Mouse (Mus musculus): ENCODE results near the gene 6030458C11Rik. TPM values are rescaled to one million over a fixed set of nuclear protein-coding genes. Genes with fewer than 3 reads are reported as not detected.
A peak's percentile ranks its signal among the peaks of the same experiment; 100 is the strongest.

The 6030458C11Rik gene
- total and polyA plus RNA-seq, 2 experiments from 2014 or later: 21.9 to 22.1 TPM

DNA sequence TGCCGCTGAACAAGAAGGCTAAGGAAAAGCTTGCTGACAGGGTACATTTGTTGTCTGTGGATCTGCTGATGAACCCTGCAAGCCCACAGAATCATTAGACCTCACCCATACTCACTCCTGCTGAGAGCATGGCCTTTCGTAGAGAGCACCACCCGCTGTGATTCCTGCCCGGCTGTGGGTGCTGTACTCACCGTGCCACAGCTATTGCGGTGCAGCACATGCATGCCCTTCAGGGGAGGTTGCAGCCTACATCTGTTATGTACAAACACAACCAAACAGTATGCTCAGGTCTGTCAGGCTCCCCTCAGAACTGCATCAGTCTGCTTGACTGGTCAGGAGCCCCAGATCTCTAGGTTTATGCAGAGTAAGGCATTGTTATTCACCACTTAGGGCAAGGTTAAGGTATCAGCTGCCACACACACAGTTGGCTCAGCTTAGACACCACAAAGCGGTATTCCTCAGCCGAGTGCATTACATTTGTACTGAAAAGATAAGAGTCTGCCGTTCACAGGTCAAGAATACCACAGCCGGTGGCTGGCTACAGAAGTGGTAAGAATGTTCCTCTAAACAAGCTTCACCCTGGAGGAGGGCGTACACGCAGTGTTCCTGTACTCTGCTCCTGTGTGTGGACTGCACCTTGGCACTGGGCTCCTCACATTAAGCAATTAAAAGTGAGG is 33.5 kb upstream of the 6030458C11Rik start:
- DNase-seq (ENCODE audit: low spot score): no peak
- Histone ChIP-seq H3K27ac (ENCODE audit: low read depth, low read length) (no peak overlapping the region), H3K36me3 (ENCODE audit: insufficient read depth, low read length) (peaks cover 51% of the 10 kb centered on the region), H3K4me1 (ENCODE audit: insufficient read depth, low read length) (no peaks in the 10 kb centered on the region), H3K9ac (replicated peaks; ENCODE audit: low read length, poor library complexity, severe bottlenecking) (no peak overlapping the region), H3K4me2 (ENCODE audit: low read depth, low read length, poor library complexity, severe bottlenecking) (no peak overlapping the region), H3K4me3 (ENCODE audit: low read depth, low read length) (no peak overlapping the region), H3K9me3 (ENCODE audit: low read length) (no peaks in the 10 kb centered on the region), H3K27me3 (ENCODE audit: insufficient read depth, low read length) (no peaks in the 10 kb centered on the region)
- 93% methylated on average over 12 of the region's 12 CpGs for WGBS
- no peak for TF ChIP-seq CTCF (IDR thresholded peaks at IDR 0.05)
- ATAC-seq (ENCODE audit: low FRiP score): no peak

DNA sequence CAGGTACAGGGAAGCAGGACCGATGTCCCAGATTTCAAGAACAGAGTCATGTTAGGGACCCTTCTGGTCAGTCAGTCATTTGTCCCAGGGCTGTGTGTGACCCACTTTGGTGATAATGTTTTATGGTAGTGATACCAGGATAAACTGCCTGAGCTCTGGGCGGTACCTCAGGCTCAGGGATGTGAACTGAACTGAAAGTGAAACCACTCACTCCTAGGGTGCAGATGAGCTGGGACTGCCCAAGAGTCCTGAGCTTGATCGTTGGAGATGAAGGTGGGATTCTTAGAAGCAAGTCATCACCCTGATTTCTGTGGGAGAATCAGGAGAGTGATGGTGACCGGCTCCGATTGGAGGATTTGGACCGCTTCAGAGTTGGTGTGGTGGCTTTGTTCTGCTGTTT is 32.3 kb upstream of the 6030458C11Rik start:
- WGBS: over 99% methylated on average over 6 of the region's 6 CpGs
- Histone ChIP-seq H3K4me2 (ENCODE audit: low read depth, low read length, poor library complexity, severe bottlenecking) (no peak overlapping the region), H3K4me1 (ENCODE audit: insufficient read depth, low read length) (no peaks in the 10 kb centered on the region), H3K9me3 (ENCODE audit: low read length) (no peaks in the 10 kb centered on the region), H3K36me3 (ENCODE audit: insufficient read depth, low read length) (peaks cover 53% of the 10 kb centered on the region), H3K4me3 (ENCODE audit: low read depth, low read length) (no peak overlapping the region), H3K9ac (replicated peaks; ENCODE audit: low read length, poor library complexity, severe bottlenecking) (no peak overlapping the region), H3K27me3 (ENCODE audit: insufficient read depth, low read length) (no peaks in the 10 kb centered on the region), H3K27ac (ENCODE audit: low read depth, low read length) (no peak overlapping the region)
- no peak for TF ChIP-seq CTCF (IDR thresholded peaks at IDR 0.05)
- no peak for ATAC-seq (ENCODE audit: low FRiP score)
- no peak for DNase-seq (ENCODE audit: low spot score)

DNA sequence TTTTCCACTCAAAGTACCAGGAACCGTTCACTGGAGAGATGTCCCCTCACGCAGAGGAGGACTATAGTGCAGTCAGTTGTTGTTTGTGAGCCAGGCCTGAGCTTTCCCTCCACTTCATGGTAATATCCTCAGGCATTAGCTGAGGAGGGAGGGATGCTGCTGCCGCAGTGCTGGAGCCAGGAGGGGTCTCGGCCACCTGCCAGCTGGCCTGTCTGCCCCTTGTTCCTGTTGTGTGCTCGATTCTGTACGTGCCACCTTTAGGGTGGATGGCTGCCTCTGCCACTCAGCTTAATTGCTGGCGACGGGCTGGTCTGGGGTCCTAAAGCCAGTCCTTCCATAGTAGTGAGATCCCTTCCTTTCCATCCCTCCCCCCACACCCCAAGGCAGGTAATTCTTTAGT is 29.0 kb upstream of the 6030458C11Rik start:
- H3K36me3 ChIP-seq (ENCODE audit: insufficient read depth, low read length): peaks cover 59% of the 10 kb centered on the region
- ATAC-seq (ENCODE audit: low FRiP score): no peak
- H3K4me1 ChIP-seq (ENCODE audit: insufficient read depth, low read length): no peaks in the 10 kb centered on the region
- no peaks in the 10 kb centered on the region for H3K9me3 ChIP-seq (ENCODE audit: low read length)
- no peak for TF ChIP-seq CTCF (IDR thresholded peaks at IDR 0.05)
- no peak for DNase-seq (ENCODE audit: low spot score)
- no peaks in the 10 kb centered on the region for H3K27me3 ChIP-seq (ENCODE audit: insufficient read depth, low read length)
- no peak overlapping the region for H3K4me2 ChIP-seq (ENCODE audit: low read depth, low read length, poor library complexity, severe bottlenecking)
- H3K9ac ChIP-seq (replicated peaks; ENCODE audit: low read length, poor library complexity, severe bottlenecking): no peak overlapping the region
- WGBS: 97% methylated on average over 8 of the region's 8 CpGs
- no peak overlapping the region for H3K4me3 ChIP-seq (ENCODE audit: low read depth, low read length)
- no peak overlapping the region for H3K27ac ChIP-seq (ENCODE audit: low read depth, low read length)

DNA sequence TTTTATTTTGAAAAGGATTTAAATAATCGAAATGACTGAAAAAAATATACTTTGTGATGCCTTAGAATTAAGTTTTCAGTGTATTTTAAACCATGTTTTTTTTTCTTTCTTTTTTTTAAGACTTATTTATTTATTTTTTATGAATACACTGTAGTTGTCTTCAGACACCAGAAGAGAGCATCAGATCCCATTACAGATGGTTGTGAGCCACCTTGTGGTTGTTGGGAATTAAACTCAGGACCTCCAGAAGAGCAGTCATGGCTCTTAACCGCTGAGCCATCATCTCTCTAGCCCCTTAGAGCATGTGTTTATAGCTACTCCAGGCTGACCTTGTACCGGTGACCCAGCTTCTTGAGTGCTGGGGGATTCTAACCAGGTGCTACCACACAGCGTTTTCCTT is 24.9 kb upstream of the 6030458C11Rik start:
- 88% methylated on average over 4 of the region's 4 CpGs for WGBS
- Histone ChIP-seq H3K36me3 (ENCODE audit: insufficient read depth, low read length) (peaks cover 57% of the 10 kb centered on the region), H3K27me3 (ENCODE audit: insufficient read depth, low read length) (no peaks in the 10 kb centered on the region), H3K27ac (ENCODE audit: low read depth, low read length) (no peak overlapping the region), H3K9ac (replicated peaks; ENCODE audit: low read length, poor library complexity, severe bottlenecking) (no peak overlapping the region), H3K4me2 (ENCODE audit: low read depth, low read length, poor library complexity, severe bottlenecking) (no peak overlapping the region), H3K4me1 (ENCODE audit: insufficient read depth, low read length) (no peaks in the 10 kb centered on the region), H3K9me3 (ENCODE audit: low read length) (no peaks in the 10 kb centered on the region), H3K4me3 (ENCODE audit: low read depth, low read length) (no peak overlapping the region)
- DNase-seq (ENCODE audit: low spot score): no peak
- ATAC-seq (ENCODE audit: low FRiP score): no peak
- TF ChIP-seq CTCF (IDR thresholded peaks at IDR 0.05): peak; percentile 56

DNA sequence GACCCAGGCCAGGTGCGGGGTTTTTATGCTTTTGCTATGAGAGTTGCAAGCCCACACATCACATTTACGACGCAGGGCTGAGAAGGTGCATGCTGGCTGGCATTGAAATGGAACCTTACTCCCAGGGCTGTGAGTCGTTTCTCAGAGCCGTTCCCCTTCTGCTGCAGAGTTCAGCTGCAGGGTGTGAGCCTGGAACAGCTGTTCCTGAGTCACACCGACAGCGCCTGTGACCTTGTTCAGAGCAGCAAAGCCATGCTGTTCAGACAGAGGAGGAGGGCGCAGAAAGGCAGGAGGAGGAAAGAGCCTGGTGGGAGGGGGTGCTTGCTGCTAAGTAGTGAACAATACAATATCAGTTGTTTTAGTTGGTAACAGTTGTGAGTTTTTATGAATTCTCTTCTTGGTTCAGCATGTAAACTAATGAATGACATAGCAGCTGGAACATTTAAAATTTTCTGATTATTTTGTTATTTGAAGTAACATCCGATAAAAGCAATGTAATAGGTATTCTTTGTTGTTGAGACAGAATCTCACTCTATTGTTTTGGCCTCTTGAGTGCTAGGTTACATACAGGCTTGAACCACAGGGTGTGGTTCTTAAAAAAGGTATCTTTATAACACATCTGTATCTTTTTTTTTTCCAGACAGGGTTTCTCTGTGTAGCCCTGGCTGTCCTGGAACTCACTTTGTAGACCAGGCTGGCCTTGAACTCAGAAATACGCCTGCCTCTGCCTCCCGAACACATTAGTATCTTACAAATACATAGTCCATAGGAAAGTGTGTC is 23.9 kb upstream of the 6030458C11Rik start:
- Histone ChIP-seq H3K4me3 (ENCODE audit: low read depth, low read length) (no peak overlapping the region), H3K4me2 (ENCODE audit: low read depth, low read length, poor library complexity, severe bottlenecking) (no peak overlapping the region), H3K9ac (replicated peaks; ENCODE audit: low read length, poor library complexity, severe bottlenecking) (no peak overlapping the region), H3K36me3 (ENCODE audit: insufficient read depth, low read length) (peaks cover 54% of the 10 kb centered on the region), H3K4me1 (ENCODE audit: insufficient read depth, low read length) (no peaks in the 10 kb centered on the region), H3K27me3 (ENCODE audit: insufficient read depth, low read length) (no peaks in the 10 kb centered on the region), H3K27ac (ENCODE audit: low read depth, low read length) (no peak overlapping the region), H3K9me3 (ENCODE audit: low read length) (no peaks in the 10 kb centered on the region)
- ATAC-seq (ENCODE audit: low FRiP score) (no peak), DNase-seq (ENCODE audit: low spot score) (no peak)
- WGBS: 91% methylated on average over 11 of the region's 11 CpGs
- no peak for TF ChIP-seq CTCF (IDR thresholded peaks at IDR 0.05)

DNA sequence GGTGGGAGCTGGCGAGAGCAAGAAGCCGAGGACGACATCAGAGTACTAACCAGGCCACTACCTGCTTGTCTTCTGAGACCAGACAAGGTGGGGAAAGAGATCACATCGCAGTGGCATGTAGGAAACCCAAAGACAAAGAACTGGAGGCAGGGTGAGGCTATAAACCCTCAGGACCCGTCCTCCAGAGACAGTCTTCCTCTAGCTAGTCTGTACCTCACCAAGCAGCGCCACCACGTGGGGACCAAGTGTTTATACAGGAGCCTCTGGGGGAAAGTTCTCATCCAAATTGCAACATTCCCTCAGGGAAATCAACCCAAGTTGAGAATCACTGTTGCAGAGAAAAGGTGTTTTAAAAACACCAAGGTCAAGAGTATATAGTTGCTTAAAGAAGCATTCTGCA is 18.4 kb upstream of the 6030458C11Rik start:
- ATAC-seq (ENCODE audit: low FRiP score): no peak

More for the DNA sequence above, 18.4 kb upstream of the 6030458C11Rik start:
- H3K4me3 ChIP-seq (ENCODE audit: low read depth, low read length): no peak overlapping the region
- H3K36me3 ChIP-seq (ENCODE audit: insufficient read depth, low read length): peaks cover 52% of the 10 kb centered on the region
- 81% methylated on average over 7 of the region's 7 CpGs for WGBS
- H3K4me1 ChIP-seq (ENCODE audit: insufficient read depth, low read length): no peaks in the 10 kb centered on the region
- H3K27me3 ChIP-seq (ENCODE audit: insufficient read depth, low read length): no peaks in the 10 kb centered on the region
- TF ChIP-seq CTCF (IDR thresholded peaks at IDR 0.05): peak; percentile 18; the same call in 1 of the 2 replicates
- H3K9ac ChIP-seq (replicated peaks; ENCODE audit: low read length, poor library complexity, severe bottlenecking): no peak overlapping the region
- no peak overlapping the region for H3K4me2 ChIP-seq (ENCODE audit: low read depth, low read length, poor library complexity, severe bottlenecking)
- no peak for DNase-seq (ENCODE audit: low spot score)
- H3K9me3 ChIP-seq (ENCODE audit: low read length): no peaks in the 10 kb centered on the region
- no peak overlapping the region for H3K27ac ChIP-seq (ENCODE audit: low read depth, low read length)
